Mouse (Mus musculus): ENCODE results near the gene Adamts7. TPM values are rescaled to one million over a fixed set of nuclear protein-coding genes. Genes with fewer than 3 reads are reported as not detected.

The Adamts7 gene
- polyA plus RNA-seq, 1 experiment from 2014 or later: 18.7 TPM

GRCm38 (mm10) chr9:90124873-90125245, 38.0 kb upstream of the Adamts7 start:
- no peaks in the 10 kb centered on the region for H3K9me3 ChIP-seq (ENCODE audit: control insufficient read depth, low read length)
- 0 out of 2 replicates have a peak, but pooled peaks have one; percentile 13 for ATAC-seq (ENCODE audit: low read depth)
- H3K9ac ChIP-seq (ENCODE audit: low read length): no peak overlapping the region
- no peaks in the 10 kb centered on the region for H3K36me3 ChIP-seq (ENCODE audit: control insufficient read depth, insufficient read depth, low read length)
- no peaks in the 10 kb centered on the region for H3K27me3 ChIP-seq (ENCODE audit: control insufficient read depth, insufficient read depth, low read depth, low read length)
- peaks cover 3% of the 10 kb centered on the region; the same call in 1 of the 2 replicates for H3K4me1 ChIP-seq (replicated peaks; ENCODE audit: control insufficient read depth, insufficient read depth, low read length)
- H3K27ac ChIP-seq (ENCODE audit: low read length): no peak overlapping the region
- peak overlapping the region; percentile 0; the same call in 1 of the 2 replicates for H3K4me2 ChIP-seq (ENCODE audit: low read depth, low read length)
- no peak overlapping the region for H3K4me3 ChIP-seq (ENCODE audit: low read length)
- WGBS: 23% methylated on average over 8 of the region's 8 CpGs

- H3K9me3 ChIP-seq (ENCODE audit: control insufficient read depth, low read length): no peaks in the 10 kb centered on the region
- no peak overlapping the region for H3K27ac ChIP-seq (ENCODE audit: low read length)
- WGBS: 32% methylated on average over 7 of the region's 7 CpGs
- H3K9ac ChIP-seq (ENCODE audit: low read length): no peak overlapping the region
- peak overlapping the region; percentile 54 for H3K4me2 ChIP-seq (ENCODE audit: low read depth, low read length)
- no peaks in the 10 kb centered on the region for H3K36me3 ChIP-seq (ENCODE audit: control insufficient read depth, insufficient read depth, low read length)
- ATAC-seq (ENCODE audit: low read depth): no peak
- H3K4me3 ChIP-seq (ENCODE audit: low read length): peak overlapping the region; percentile 37; the same call in 1 of the 2 replicates
- H3K27me3 ChIP-seq (ENCODE audit: control insufficient read depth, insufficient read depth, low read depth, low read length): no peaks in the 10 kb centered on the region
- H3K4me1 ChIP-seq (replicated peaks; ENCODE audit: control insufficient read depth, insufficient read depth, low read length): peaks cover 3% of the 10 kb centered on the region; the same call in 1 of the 2 replicates
Observed at GRCm38 (mm10) chr9:90125416-90126099, 37.3 kb upstream of the Adamts7 start.

GRCm38 (mm10) chr9:90126260-90127010, 36.4 kb upstream of the Adamts7 start:
- Histone ChIP-seq H3K9me3 (ENCODE audit: control insufficient read depth, low read length) (no peaks in the 10 kb centered on the region), H3K27ac (ENCODE audit: low read length) (no peak overlapping the region), H3K27me3 (ENCODE audit: control insufficient read depth, insufficient read depth, low read depth, low read length) (no peaks in the 10 kb centered on the region), H3K4me3 (ENCODE audit: low read length) (peak overlapping the region; percentile 37), H3K9ac (ENCODE audit: low read length) (no peak overlapping the region), H3K36me3 (ENCODE audit: control insufficient read depth, insufficient read depth, low read length) (no peaks in the 10 kb centered on the region), H3K4me2 (ENCODE audit: low read depth, low read length) (peak overlapping the region; percentile 54), H3K4me1 (replicated peaks; ENCODE audit: control insufficient read depth, insufficient read depth, low read length) (peaks cover 3% of the 10 kb centered on the region; the same call in 1 of the 2 replicates)
- peak; percentile 66 for ATAC-seq (ENCODE audit: low read depth)
- WGBS: 2% methylated on average over 30 of the region's 30 CpGs

GRCm38 (mm10) chr9:90127146-90127545, 35.7 kb upstream of the Adamts7 start:
- Histone ChIP-seq H3K4me3 (ENCODE audit: low read length) (no peak overlapping the region), H3K4me1 (replicated peaks; ENCODE audit: control insufficient read depth, insufficient read depth, low read length) (peaks cover 3% of the 10 kb centered on the region; the same call in 1 of the 2 replicates), H3K27ac (ENCODE audit: low read length) (no peak overlapping the region), H3K27me3 (ENCODE audit: control insufficient read depth, insufficient read depth, low read depth, low read length) (no peaks in the 10 kb centered on the region), H3K4me2 (ENCODE audit: low read depth, low read length) (no peak overlapping the region), H3K9me3 (ENCODE audit: control insufficient read depth, low read length) (no peaks in the 10 kb centered on the region), H3K9ac (ENCODE audit: low read length) (no peak overlapping the region), H3K36me3 (ENCODE audit: control insufficient read depth, insufficient read depth, low read length) (no peaks in the 10 kb centered on the region)
- WGBS: 56% methylated on average over 6 of the region's 6 CpGs
- ATAC-seq (ENCODE audit: low read depth): no peak

GRCm38 (mm10) chr9:90128636-90129201, 34.1 kb upstream of the Adamts7 start:
- ATAC-seq (ENCODE audit: low read depth): no peak
- Histone ChIP-seq H3K4me3 (ENCODE audit: low read length) (no peak overlapping the region), H3K36me3 (ENCODE audit: control insufficient read depth, insufficient read depth, low read length) (no peaks in the 10 kb centered on the region), H3K9ac (ENCODE audit: low read length) (no peak overlapping the region), H3K27me3 (ENCODE audit: control insufficient read depth, insufficient read depth, low read depth, low read length) (no peaks in the 10 kb centered on the region), H3K4me1 (replicated peaks; ENCODE audit: control insufficient read depth, insufficient read depth, low read length) (peaks cover 3% of the 10 kb centered on the region; the same call in 1 of the 2 replicates), H3K27ac (ENCODE audit: low read length) (no peak overlapping the region), H3K9me3 (ENCODE audit: control insufficient read depth, low read length) (no peaks in the 10 kb centered on the region), H3K4me2 (ENCODE audit: low read depth, low read length) (no peak overlapping the region)
- 61% methylated on average over 6 of the region's 6 CpGs for WGBS

- Histone ChIP-seq H3K27ac (ENCODE audit: low read length) (0 out of 2 replicates have a peak overlapping the region, but pooled peaks have one; percentile 9), H3K27me3 (ENCODE audit: control insufficient read depth, insufficient read depth, low read depth, low read length) (no peaks in the 10 kb centered on the region), H3K4me3 (ENCODE audit: low read length) (no peak overlapping the region), H3K4me1 (replicated peaks; ENCODE audit: control insufficient read depth, insufficient read depth, low read length) (peaks cover 6% of the 10 kb centered on the region; the same call in 1 of the 2 replicates), H3K9ac (ENCODE audit: low read length) (no peak overlapping the region), H3K4me2 (ENCODE audit: low read depth, low read length) (no peak overlapping the region), H3K9me3 (ENCODE audit: control insufficient read depth, low read length) (no peaks in the 10 kb centered on the region), H3K36me3 (ENCODE audit: control insufficient read depth, insufficient read depth, low read length) (no peaks in the 10 kb centered on the region)
- ATAC-seq (ENCODE audit: low read depth): peak; percentile 37; the same call in 1 of the 2 replicates
- 29% methylated on average over 7 of the region's 7 CpGs for WGBS
Observed at GRCm38 (mm10) chr9:90133562-90134355, 29.1 kb upstream of the Adamts7 start.

GRCm38 (mm10) chr9:90135466-90135865, 27.4 kb upstream of the Adamts7 start:
- Histone ChIP-seq H3K9ac (ENCODE audit: low read length) (no peak overlapping the region), H3K9me3 (ENCODE audit: control insufficient read depth, low read length) (no peaks in the 10 kb centered on the region), H3K4me1 (replicated peaks; ENCODE audit: control insufficient read depth, insufficient read depth, low read length) (peaks cover 6% of the 10 kb centered on the region; the same call in 1 of the 2 replicates), H3K4me2 (ENCODE audit: low read depth, low read length) (no peak overlapping the region), H3K27ac (ENCODE audit: low read length) (no peak overlapping the region), H3K4me3 (ENCODE audit: low read length) (no peak overlapping the region), H3K36me3 (ENCODE audit: control insufficient read depth, insufficient read depth, low read length) (no peaks in the 10 kb centered on the region), H3K27me3 (ENCODE audit: control insufficient read depth, insufficient read depth, low read depth, low read length) (no peaks in the 10 kb centered on the region)
- 78% methylated on average over 8 of the region's 8 CpGs for WGBS
- no peak for ATAC-seq (ENCODE audit: low read depth)

- WGBS: 59% methylated on average over 9 of the region's 9 CpGs
- Histone ChIP-seq H3K27ac (ENCODE audit: low read length) (no peak overlapping the region), H3K36me3 (ENCODE audit: control insufficient read depth, insufficient read depth, low read length) (no peaks in the 10 kb centered on the region), H3K4me3 (ENCODE audit: low read length) (no peak overlapping the region), H3K4me2 (ENCODE audit: low read depth, low read length) (no peak overlapping the region), H3K4me1 (replicated peaks; ENCODE audit: control insufficient read depth, insufficient read depth, low read length) (peaks cover 6% of the 10 kb centered on the region; the same call in 1 of the 2 replicates), H3K27me3 (ENCODE audit: control insufficient read depth, insufficient read depth, low read depth, low read length) (no peaks in the 10 kb centered on the region), H3K9ac (ENCODE audit: low read length) (no peak overlapping the region), H3K9me3 (ENCODE audit: control insufficient read depth, low read length) (no peaks in the 10 kb centered on the region)
- ATAC-seq (ENCODE audit: low read depth): peak; percentile 58
Observed at GRCm38 (mm10) chr9:90135963-90136677, 26.7 kb upstream of the Adamts7 start.
